Mouse (Mus musculus): ENCODE results near the gene Fam19a4.

DNA sequence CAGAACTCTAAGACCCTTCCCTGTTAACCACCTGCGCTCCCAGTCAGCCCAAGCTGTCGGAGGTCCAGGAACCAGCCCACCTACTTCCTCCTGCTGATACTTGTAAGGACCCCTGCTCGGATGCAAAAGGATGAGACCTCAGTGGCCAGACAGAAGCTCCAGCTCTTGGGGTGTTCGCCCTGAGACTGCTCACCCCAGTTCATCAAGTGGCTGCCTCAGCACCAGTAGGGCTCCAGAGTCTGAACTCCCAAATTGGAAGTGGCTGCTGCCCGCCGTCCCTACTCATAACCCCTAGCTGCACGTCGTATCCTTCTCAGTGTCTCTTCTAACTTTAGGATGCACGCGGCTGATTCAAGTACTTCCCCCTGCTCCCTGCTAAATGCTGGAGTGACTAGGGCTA, 614 bp downstream of the Fam19a4 start:
- no peak for TF ChIP-seq CTCF (IDR thresholded peaks at IDR 0.05; ENCODE audit: insufficient read depth, low read depth, low read length)
- TF ChIP-seq POLR2A (IDR thresholded peaks at IDR 0.05; ENCODE audit: insufficient read depth, low read depth, low read length) = no peak

Measured in olfactory bulb, adult 2 months (tissue).